ENCODE assay signal across 8 mouse cellular contexts in genomic region chr11:7055455-7056017, GRCm38 (mm10). TPM values are rescaled to one million over a fixed set of nuclear protein-coding genes. Genes with fewer than 3 reads are reported as not detected.
DNase-seq lines count a peak whose midpoint lies in the region; ATAC-seq and TF ChIP-seq lines count a peak whose summit lies in the region.
"Had no signal": no experiment of that assay in that cellular context is flagged by ENCODE, and none has a peak within 500 bp of the region (broad histone marks: within the 10 kb centered on the region; RNA-seq: fewer than 3 reads in every experiment).

No protein-coding gene starts in this region.

- H3K4me3 ChIP-seq in hindbrain, embryonic 15.5 days: no peak overlapping the region
- no peak overlapping the region; the same call in 1 of the 2 replicates for H3K4me3 ChIP-seq in midbrain, embryonic 14.5 days (replicated peaks; ENCODE audit: low read depth, low read length)
- H3K4me3 ChIP-seq: liver, embryonic 13.5 days had no signal

- peaks cover 3% of the 10 kb centered on the region; the same call in 1 of the 2 replicates for H3K27me3 ChIP-seq in hindbrain, embryonic 15.5 days
- 0 out of 2 replicates have a peak, but pooled peaks cover 4% of the 10 kb centered on the region for H3K27me3 ChIP-seq in midbrain, embryonic 14.5 days (ENCODE audit: control insufficient read depth, insufficient read depth, low read length)

- ATAC-seq in hindbrain, embryonic 15.5 days (ENCODE audit: low FRiP score, low read depth): peak; percentile 86
- peak; percentile 77 for ATAC-seq in midbrain, embryonic 14.5 days (ENCODE audit: low FRiP score, low TSS enrichment)

- TF ChIP-seq CTCF in brain, embryonic 14.5 days (IDR thresholded peaks at IDR 0.05; ENCODE audit: borderline replicate concordance, extremely low read depth, insufficient read depth, insufficient read length): no peak

- WGBS in hindbrain, embryonic 15.5 days: 22% methylated on average over 14 of the region's 14 CpGs
- 25% methylated on average over 14 of the region's 14 CpGs for WGBS in midbrain, embryonic 14.5 days

- H3K4me1 ChIP-seq in hindbrain, embryonic 15.5 days (replicated peaks): peaks cover 17% of the 10 kb centered on the region
- peaks cover 17% of the 10 kb centered on the region for H3K4me1 ChIP-seq in midbrain, embryonic 14.5 days (ENCODE audit: control insufficient read depth, insufficient read depth, low read length)
- H3K4me1 ChIP-seq: liver, embryonic 13.5 days had no signal

- H3K4me2 ChIP-seq in hindbrain, embryonic 15.5 days: peak overlapping the region; percentile 34
- peak overlapping the region; percentile 34 for H3K4me2 ChIP-seq in midbrain, embryonic 14.5 days (ENCODE audit: low read length)
- H3K4me2 ChIP-seq: liver, embryonic 13.5 days had no signal

- DNase-seq in R1 (ENCODE audit: low read depth, low spot score): peak; percentile 44
- peak; percentile 81 for DNase-seq in brain, embryonic 14.5 days (ENCODE audit: low read depth)
- peak; percentile 73 to 84 for DNase-seq in frontal cortex, adult 2 months (ENCODE audit: extremely low spot score in 1 of 2, low spot score in 1 of 2)
- DNase-seq in midbrain, embryonic 14.5 days: peak; percentile 59
- DNase-seq in spleen, postnatal 14 days (ENCODE audit: low spot score in 2 of 2): no peak
- DNase-seq in urinary bladder, postnatal 4 days (ENCODE audit: low spot score in 2 of 2): no peak
- DNase-seq: liver, embryonic 13.5 days had no signal

- no peaks in the 10 kb centered on the region for H3K9me3 ChIP-seq in hindbrain, embryonic 15.5 days
- H3K9me3 ChIP-seq in midbrain, embryonic 14.5 days (ENCODE audit: control insufficient read depth, low read length): no peaks in the 10 kb centered on the region
- H3K9me3 ChIP-seq: liver, embryonic 13.5 days had no signal

- peak overlapping the region; percentile 71 for H3K27ac ChIP-seq in hindbrain, embryonic 15.5 days (replicated peaks)
- peak overlapping the region; percentile 66 for H3K27ac ChIP-seq in midbrain, embryonic 14.5 days (replicated peaks; ENCODE audit: low read depth, low read length)
- H3K27ac ChIP-seq: liver, embryonic 13.5 days had no signal

- no peak overlapping the region for H3K9ac ChIP-seq in hindbrain, embryonic 15.5 days
- peak overlapping the region; percentile 34; the same call in 1 of the 2 replicates for H3K9ac ChIP-seq in midbrain, embryonic 14.5 days (replicated peaks; ENCODE audit: low read length)
- H3K9ac ChIP-seq: liver, embryonic 13.5 days had no signal

- no peaks in the 10 kb centered on the region for H3K36me3 ChIP-seq in hindbrain, embryonic 15.5 days
- no peaks in the 10 kb centered on the region for H3K36me3 ChIP-seq in midbrain, embryonic 14.5 days (ENCODE audit: control insufficient read depth, insufficient read depth, low read length)
- H3K36me3 ChIP-seq: liver, embryonic 13.5 days had no signal

- no peak for TF ChIP-seq POLR2A in brain, embryonic 14.5 days (IDR thresholded peaks at IDR 0.05; ENCODE audit: borderline replicate concordance, extremely low read depth, insufficient read depth, insufficient read length, poor library complexity, severe bottlenecking)

RNA-seq across cellular contexts. Expression of gene Adcy1, which starts 7.8 kb away (rescaled TPM):
- polyA plus RNA-seq in brain, embryonic 14.5 days (2012; rRNA removed): 13.1 and 22.3 TPM in 2 replicates
- polyA plus RNA-seq in frontal cortex, adult 2 months (2012; rRNA removed): 93.6 and 108 TPM in 2 replicates
- 12.3 and 12.8 TPM in 2 replicates for polyA plus RNA-seq in hindbrain, embryonic 15.5 days (2015; fragmentation: Nextera tagmentation; extraction: Ambion mirVana)
- polyA plus RNA-seq in midbrain, embryonic 14.5 days (2014; fragmentation: Nextera tagmentation; extraction: Ambion mirVana): 9.9 and 10.7 TPM in 2 replicates

Comparison
In these comparisons a context has a peak if more than half of its experiments do, and no peak if none do; other contexts are left out.
1. DNase-seq: peak in R1 (single experiment), brain, embryonic 14.5 days (single experiment), frontal cortex, adult 2 months (2 of 2) and midbrain, embryonic 14.5 days (single experiment); none in spleen, postnatal 14 days (0 of 2) and urinary bladder, postnatal 4 days (0 of 2).